Mouse (Mus musculus) testis, postnatal 10 days (tissue): ENCODE measurements at regions not wholly inside any gene's neighbourhood (a gene's known extent, or its start where the extent isn't known, plus 50 kb on each side); places are given as distances from the start of the nearest gene placed in this dataset.
A peak's percentile ranks its signal among the peaks of the same experiment; 100 is the strongest.

Source experiments
- DNase-seq: peaks from one replicate; pipeline ENCODE4 v3.0.0; 2021; ENCODE audit warnings: low spot score

DNA sequence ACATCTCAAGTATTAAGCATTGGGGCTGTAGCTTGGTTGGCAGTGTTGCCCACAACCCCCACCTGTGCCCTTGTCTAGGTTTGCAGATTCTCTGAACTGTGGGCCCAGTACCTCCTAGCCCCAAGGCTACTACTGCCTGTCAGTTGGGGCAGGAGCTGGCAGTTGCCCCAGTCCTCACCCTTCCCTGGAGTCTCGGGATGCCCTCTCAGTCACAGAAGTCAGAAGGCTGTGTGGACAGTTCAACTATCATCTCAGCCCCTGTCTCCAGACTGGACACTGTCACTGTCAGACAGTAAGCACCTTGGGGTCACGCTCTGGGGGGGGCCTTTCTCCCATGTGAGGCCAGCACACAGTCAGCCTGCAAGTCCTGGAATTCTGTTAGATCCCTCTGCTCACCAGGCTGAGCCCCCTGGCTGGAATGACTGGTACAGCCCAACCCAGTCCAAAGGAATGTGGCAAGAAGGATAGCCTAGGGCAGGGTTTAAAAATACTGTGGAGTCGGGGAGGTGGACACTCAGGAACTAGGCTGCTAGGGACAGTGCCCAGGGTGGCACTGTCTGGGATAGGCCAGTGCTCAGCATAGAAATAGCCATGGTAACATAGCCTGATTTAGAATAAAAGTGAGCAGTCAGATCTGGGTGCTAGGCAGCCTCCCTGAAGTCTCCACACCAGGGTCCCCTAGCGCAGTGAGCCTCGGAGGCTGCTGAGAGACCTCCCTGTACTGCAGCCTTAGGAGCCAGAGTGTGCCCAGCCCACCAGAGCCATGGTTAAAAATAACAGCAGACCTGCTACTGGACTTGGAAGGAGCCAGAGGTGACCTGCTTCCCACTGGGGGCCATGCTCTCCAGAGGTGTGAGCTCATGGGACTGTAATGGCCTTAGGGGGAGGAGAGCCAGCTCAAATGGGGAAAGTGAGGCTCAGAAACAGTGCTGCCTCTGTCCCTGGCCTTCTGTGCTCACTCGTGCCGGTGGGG is 83.1 kb upstream of the Ptpn1 start:
- DNase-seq = no peak

DNA sequence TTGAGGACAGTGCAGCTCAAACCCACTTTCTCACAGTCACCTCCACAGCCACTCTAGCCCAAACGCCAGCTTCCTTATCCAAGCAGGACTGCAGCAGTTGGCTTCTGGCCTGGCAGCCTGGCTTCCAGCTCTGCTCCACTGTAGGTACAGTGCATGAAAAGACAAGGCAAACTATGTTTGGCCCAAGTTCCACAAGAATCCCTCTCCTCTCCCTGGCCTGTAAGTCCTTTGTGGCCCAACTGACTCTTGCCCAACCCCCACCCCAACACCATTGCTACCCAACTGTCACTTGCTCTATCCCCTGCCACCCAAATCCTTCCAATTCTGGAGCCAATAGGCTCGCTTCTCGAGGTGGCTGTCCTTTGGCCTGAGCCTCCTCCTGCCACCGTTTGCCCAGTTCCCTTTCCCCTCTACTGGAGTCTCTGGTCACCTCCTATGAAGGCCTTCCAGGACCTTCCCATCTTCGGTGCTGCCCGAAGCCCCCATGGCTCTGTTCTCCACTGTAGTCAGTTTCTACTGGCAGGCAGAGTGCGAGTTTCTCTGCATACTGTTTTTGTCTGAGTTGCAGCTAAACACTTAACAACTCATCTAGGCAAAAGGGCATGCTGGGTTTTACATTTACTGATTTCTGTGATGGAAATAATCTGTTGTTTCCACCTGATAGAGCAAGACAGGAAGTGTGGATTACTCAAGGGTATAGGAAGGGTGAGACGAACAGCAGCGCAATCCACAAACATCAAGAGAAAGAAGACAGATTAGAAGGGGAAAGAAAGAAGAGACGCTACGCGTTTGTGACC is 84.4 kb upstream of the Ptpn1 start:
- no peak for DNase-seq

DNA sequence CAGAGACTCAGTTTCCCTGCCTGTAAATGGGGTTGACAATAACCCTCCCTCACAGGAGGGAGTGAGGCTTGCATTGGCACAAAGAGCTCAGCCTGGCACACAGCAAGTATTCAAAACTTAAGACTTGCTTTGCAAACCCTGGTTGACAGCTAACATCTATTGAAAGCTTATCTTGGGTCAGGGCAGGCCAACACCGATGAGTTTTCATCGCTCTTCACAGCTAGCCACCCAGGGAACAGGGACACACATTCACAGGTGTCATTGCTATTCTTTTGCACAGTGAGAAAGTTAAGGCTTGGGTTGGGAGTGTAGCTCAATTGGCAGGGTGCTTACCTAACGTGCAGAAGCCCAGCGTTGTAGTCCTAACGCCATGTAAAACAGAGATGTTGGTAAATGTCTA is 86.5 kb upstream of the Ptpn1 start:
- no peak for DNase-seq

DNA sequence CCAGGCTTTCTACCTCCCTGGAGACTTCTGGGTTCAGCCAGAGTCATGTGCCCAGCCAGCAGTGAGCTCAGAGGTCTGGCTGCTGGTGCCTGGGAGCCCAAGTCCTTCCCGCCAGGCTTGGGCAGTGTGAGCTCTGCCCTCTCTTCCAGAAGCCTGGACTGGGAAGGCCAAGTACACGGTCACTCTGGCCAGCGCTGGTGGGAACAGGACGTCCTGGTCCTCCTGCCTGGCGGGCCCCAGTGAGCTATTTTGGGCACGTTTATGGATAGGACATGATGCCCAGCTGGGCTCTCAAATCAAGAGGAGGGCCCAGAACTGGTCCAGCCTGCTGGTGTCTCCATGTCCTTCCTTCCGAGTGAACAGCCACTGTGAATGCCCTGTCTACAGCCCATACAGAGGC is 87.3 kb upstream of the Ptpn1 start:
- DNase-seq = no peak

DNA sequence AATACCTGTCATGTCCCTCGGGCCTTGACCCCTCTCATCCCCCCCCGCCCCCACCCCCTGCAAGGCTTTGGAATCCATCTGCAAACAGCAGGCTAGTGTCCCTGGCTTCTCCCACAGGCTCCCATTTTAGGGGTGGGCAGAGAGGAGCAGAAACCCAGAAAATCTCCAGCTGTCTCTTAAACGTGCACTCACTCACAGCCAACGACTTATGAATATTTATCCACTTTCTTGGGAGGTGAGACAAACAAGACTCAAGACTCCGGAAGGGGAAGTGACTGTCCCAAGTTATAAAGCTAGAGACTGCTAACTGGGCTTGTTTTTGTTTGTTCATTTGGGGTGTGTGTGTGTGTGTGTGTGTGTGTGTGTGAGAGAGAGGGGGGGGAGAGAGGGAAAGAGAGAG is 87.9 kb upstream of the Ptpn1 start:
- DNase-seq = no peak

DNA sequence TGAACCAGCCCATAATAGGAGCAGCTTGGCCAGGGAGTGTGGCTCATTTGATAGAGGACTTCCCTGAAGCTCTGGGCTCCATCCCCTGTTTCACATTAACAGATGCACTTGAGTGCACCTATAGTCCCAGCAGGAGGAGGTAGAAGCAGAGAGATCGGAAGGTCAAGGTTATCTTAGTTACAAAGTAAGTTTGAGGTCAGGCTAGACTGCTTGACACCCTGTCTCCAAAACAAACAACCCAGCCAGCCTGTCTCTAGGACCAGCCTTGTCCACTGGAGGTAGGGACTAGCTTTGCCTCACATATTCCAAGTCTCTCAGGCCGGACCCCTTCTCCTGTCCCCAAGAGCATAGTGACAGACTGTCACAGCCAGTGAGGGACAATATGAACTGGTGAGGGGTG is 88.9 kb upstream of the Ptpn1 start:
- DNase-seq = no peak

DNA sequence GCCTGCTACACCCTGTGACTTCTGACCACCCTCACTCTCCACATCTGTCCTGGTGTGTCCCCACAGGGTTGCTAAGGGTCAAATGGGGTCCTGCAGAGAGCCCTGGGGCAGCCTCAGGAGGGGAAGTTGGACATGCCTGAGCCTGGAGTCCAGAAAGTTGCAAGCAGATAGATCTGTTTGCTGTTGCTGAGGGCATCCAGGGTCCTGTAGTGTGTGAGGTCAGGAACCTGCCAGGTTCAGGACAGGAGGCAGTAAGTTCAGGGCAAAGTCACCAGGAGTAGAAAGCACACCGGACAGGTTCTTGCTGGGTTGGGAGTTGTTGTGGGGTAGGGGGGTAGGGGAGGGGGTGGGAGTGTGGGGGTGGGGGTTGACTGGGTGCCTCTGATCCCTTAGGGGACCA is 89.4 kb upstream of the Ptpn1 start:
- DNase-seq = no peak

DNA sequence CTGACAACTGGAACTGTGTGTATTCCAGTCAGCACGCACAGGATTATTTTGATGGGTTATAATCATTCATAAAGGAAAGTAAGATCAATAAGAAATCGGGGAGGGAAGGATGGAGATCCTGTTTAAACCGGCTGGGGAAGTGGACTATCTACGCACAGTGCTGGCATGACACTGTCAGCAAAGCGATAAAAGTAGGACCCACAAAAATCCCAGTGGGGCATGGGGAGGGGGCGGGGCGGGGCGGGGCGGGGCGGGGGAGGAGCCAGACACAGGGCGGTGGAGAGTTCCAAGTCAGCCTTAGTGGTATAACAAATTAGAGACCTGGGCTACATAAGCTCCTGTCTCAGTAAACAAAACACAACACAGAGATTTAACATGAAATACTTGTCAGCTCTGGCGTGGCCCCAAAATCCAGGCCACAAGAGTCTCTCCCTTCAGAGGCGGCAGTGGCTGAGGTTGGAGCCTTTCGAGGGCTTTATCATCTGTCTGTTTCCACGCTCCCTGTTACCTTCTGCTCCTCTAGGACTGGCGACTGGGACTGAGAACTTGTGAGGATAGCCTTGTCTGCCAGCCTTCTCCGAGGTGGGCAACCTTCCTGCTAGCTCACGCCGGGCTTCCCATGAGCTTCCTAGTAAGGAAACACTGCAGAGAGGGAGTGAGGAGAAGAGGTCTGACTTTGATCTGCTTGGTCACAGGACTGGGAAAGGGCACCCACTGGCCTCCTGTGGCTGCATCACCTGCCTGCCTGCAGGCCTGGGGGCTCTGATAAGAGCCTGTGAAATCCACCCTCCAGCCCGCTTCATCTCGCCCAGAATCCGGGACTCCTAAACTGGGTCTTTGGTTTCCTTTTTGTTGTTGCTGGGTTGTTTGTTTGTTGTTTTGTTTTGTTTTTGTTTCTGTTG is 90.3 kb upstream of the Ptpn1 start:
- no peak for DNase-seq

DNA sequence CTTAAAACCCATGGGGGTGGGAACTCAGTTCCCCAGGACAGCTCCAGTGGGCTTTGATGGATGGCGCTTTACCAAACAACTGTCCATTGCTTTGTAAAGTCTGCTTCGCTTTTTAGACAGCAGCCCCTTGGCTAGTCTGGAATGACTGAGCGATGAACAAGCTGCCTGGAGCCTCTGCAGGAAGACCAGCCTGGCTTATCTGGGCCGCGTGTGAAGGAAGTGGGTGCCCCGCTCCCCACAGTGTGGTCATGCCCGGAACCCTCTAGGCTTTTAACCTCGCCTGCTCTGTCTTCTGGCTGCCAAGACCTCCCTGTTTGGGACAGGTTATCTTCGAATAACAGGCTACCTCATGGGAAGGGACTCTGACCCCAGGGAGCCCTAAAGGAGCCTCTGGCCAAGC is 91.5 kb upstream of the Ptpn1 start:
- DNase-seq = no peak

DNA sequence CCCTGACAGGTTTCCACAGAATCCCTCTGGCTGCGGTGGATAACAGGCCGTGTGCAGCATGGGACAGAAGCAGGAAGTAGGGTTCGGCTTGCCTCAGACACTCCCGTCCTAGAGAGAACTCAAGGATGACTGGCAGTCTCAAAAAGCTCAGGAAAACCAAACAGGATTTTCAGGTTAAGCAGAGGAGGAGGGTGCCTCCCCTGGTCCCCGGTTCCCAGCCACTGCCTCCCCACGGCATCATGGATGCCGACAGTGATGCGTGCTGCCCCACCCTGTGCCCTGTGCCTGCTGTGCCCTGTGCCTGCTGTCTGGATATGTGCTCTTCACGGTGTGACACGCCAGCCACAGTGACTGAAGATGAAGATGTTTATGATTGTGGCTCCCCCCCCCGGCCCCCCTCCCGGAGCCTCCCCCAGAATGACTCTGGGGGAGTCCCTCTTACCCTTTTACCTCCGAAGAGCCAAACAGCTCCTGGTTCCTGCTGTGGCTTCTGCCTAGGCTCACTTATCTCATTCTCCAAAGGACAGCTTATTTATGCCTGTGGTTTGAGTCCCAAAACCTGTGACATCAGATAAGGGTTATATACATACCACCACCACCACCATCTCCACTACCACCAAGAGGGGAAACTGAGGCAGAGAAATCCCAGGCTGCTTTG is 92.4 kb upstream of the Ptpn1 start:
- DNase-seq = no peak

DNA sequence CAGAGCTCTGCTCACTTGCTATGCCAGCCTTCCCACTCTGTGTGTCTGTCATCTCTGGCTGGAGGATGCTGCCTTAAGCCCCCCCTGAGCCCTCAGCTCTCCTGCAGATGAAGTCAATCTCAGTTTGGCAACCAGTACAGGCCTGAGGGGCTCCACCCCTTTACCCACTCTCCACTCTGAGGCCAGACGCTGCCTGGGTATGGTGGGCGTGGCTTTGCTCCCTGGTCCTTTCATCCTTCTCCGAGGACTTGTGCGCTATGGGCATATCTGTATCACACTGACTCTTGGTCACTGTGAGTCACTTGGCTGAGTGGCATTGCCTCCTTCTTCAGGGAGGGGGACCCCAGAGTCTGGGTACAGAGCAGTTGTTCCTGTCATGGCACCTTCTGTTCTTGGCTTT is 94.3 kb upstream of the Ptpn1 start:
- no peak for DNase-seq

DNA sequence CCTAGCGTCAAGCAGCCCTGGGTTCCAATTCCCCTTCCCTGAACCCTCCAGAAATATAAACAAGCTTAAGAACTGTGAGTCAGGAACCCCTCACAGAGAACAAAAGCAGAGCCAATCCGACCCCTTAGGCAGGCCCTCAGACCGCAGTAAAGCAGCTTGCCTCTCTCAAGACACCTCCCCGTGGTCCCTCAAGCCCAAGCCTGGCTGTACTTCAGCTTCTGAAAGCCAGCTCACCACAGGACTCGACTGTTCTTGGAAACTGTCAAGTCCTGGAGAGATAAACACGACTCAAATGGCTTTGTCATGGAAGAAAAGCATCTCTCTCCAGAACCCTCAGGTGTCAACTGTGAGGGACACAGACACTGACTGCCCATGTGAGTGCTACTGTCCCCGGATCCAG is 95.2 kb upstream of the Ptpn1 start:
- DNase-seq = no peak

DNA sequence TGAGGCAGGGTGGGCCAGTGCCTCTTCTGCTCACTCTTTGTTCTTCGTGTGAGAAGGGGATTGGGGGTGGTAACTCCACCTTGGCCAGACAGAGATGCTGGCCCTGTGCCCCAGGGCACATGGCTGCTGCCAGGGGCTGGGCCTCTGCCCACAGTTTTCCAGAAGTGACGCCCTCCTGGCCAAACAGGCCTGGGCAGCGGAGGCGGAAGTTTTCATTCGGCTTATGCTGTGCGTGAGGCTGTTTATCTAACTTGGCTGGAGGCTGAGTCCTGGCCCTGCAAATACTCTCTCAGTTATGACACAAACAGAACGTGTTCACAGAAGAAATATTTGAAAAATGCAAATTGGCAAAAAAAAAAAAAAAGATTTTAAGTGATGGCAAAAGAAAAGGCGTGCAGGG is 97.3 kb upstream of the Ptpn1 start:
- DNase-seq = peak; percentile 65

DNA sequence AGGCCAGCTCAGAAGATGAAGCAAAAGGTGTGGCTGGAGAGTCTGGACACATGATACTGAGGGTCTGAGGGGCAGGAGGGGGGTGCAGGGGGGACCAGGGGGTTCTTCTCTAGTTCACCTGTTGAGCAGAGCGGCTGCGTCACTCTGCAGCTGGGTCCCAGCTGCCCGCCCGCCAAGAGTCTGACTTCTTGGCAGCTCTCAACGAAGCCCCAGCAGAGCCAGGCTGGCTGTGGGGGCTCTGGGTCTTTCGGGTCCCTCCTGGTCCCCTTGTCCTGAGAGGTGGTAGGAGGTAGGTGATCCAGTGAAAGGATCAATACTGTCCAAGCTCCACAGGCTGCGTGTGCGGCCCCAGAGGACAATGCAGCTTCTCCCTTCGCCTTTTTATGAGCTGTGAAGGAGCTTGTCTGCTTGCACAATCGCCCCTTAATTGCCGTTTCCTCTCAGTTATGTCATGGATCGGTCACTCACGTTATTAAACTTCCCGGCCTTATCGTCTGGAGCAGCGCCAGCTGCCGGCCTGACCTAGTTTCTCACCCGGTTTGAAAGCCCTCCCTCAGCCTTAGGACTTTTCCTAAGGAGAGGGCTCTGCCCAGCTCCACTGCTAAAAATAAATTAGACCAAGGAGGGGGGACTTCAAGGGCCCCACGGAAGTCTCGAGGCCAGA is 98.4 kb upstream of the Ptpn1 start:
- peak; percentile 77 for DNase-seq

DNA sequence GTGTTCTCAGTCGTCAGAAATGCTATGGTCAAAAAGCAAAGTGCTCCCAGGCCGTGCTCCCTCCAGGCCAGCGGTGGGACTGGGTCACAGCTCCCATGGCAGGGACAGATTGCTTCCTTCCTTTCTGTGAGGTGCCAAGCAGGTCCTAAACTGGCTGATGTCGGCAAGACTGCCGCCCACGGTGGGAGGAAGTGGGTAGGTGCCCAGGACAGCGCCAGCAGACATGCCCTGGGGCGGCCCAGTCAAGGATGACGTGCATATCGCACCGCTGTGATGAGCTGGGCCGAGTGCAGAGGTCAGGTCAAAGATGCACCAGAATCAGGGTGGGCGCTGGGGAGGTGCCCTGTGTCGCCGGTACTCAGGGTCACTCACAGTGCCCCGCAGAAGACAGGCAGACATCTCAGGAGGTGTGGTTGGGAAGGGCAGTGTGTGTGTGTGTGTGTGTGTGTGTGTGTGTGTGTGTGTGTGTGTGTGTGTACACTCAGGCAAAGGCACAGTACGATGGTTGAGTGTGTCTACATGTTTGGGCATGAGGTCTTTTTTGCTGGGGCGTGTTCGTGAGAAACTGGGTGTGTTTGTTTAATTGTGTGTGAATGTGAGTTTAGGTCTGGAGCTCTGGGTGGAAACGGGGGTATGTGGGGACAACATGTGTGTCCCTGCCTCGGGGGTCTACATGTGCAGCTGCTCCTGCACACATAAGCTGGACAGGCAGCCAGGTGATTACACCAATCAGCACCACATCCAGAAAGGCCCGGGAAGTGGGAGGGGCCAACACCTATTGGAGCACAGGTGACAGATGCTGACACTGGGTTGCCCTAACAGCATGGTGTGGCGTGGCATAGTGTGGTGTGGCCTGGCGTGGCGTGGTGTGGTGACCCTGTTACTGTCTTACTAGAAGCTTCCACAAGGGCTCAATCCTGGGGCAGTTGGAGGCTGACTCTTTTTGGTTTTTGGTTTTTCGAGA is 100.5 kb upstream of the Ptpn1 start:
- DNase-seq = no peak

DNA sequence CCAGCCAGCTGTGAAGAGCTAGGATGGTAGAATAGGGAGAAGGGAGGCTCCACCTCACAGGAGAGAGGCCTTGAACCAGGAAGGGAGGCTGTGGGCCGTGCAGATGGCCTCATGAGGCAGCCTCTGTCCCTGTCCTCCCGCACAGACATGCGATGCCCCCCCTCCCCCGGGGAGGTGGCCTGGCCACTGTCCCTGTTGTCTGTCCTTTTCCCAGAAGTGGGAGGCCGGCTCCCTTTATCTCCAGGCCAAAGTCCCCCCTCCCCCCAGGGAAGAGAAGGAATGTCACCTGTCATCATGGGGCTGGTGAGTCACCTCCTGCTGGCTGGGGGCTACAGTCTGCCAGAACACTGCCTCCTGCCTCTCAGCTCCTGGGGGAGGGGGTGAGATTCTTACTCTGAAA is 103.6 kb upstream of the Ptpn1 start:
- peak; percentile 79 for DNase-seq

DNA sequence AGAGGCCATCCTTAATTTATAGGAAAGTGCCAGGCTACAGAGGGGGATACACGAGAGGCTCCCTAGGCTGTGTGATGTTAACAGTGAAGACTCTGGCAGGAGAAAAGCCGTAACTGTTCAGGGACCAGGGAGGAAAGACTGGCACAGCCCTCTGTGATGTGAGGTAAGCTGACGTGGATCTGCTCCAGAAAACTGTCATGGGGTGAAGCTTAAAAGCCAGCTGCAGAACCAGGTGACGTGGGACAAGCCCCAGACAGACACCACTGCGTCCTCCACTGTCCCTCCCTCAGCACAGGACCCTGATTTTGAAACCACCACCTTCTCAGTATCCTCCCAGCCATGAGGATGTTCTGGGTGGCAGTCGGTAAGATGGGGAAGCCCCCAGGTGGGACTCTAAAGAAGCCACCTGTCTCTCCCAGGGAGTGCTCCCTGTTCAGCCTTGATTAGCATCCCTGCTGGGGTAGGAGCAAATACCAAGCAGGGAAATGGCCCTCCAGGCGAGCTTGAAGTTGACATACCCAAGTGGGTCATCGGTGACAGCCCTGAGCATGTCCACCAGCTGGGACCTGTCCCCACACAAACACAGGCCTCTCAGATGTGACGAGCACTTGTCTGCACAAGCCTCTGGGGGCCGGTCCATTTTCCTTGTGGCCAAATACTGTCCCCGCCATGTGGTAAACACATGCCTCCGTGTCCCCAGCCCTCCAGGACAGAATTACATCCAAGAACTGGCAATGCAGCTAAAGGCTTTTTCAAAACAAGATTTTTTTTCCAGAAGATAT is 104.7 kb upstream of the Ptpn1 start:
- no peak for DNase-seq

DNA sequence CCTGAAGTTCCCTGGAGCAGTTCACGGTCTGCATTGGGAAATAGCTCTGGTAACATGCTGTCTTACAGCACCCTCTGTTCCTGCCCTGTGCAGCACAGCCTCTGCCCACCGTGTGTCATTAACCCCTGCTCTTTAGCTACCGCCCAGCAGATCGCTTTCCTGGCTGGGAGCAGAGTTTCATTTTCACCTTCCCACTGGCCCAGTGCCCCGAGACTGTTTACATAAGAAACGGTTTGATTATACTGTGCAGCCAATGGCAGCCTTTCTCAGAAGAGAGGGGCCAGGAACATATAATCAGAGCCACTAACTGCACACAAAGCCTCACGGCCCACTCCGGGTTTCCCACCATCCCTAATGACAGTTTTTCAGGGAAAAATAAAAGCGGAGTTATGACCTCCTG is 108.3 kb upstream of the Ptpn1 start:
- no peak for DNase-seq

DNA sequence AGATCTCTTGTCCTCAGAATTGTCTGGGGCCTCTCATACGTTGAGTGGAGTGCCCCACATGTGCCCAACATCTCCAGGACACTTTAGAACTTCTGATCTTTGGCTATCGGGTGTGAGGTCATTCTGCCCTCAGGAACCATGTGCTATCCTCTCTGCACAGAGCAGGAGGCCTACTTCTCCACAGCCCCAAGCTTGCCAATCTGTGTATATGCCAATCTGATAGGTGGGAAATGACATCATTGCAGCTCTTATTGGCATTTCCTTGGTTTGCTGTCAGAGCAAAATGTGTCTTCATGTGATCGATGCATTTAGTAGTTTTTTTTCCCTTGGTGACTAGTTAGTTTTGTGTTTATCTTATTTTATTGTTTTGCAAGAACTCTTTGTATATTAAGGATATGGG is 108.8 kb upstream of the Ptpn1 start:
- no peak for DNase-seq
